Mouse (Mus musculus) kidney, adult 2 months (tissue): ENCODE results near the gene Maml3.

Experiments used
- CTCF ChIP-seq: fragments of 200-500 bp; conservative IDR thresholded peaks from 2 replicates; pipeline ENCODE4 v1.5.1; 2011; ENCODE audit warnings: low read depth, mild to moderate bottlenecking, control low read depth, low read length, moderate library complexity, mixed read lengths; ENCODE audit not compliant: insufficient read depth, insufficient read length
- POLR2A ChIP-seq: fragments of 200-500 bp; IDR thresholded peaks from one replicate; pipeline ENCODE4 v1.6.1; 2011; ENCODE audit warnings: low read depth, low read length, control low read depth

DNA sequence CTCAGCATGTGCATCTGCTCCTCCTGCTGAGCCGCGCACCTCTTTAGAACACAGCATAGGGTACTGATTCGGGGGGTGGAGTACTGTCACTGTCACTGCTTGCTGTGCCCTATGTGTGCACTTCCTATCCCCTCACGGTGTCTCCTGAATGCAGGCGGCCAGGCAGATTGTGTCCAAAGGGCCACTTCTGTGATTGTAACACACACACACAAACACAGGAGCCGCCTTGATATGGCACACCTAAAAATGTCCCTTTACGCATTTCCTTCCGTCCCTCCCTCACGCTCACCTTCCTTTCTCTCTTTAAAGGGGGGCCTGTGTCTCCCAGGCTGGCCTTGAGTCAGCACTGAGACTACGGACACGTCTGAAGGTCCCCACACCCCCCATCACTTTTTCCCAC, 107.3 kb downstream of the Maml3 start:
- no peak for TF ChIP-seq CTCF
- TF ChIP-seq POLR2A, result no peak
